Mouse (Mus musculus) neutrophil, adult 5-6 weeks (primary cell): ENCODE results near the gene 2310011J03Rik. TPM values are rescaled to one million over a fixed set of nuclear protein-coding genes. Genes with fewer than 3 reads are reported as not detected.

ENCODE experiments used
- ATAC-seq: fragments of 151-379, 151-347 bp; 2 replicates; pipeline ENCODE4 v1.8.0; 2017; ENCODE audit warnings: mild to moderate bottlenecking, moderate TSS enrichment; ENCODE audit not compliant: insufficient number of reproducible peaks, poor library complexity, low FRiP score, severe bottlenecking; ENCODE audit errors: extremely low read depth
- total RNA-seq: library from RNA; stranded (forward); fragments of 200-1000 nt; gene quantifications from 2 replicates; pipeline ENCODE4 v1.2.3, GENCODE M21; 2017

2310011J03Rik gene
- total RNA-seq, 1 experiment from 2014 or later: 17.5 TPM

DNA sequence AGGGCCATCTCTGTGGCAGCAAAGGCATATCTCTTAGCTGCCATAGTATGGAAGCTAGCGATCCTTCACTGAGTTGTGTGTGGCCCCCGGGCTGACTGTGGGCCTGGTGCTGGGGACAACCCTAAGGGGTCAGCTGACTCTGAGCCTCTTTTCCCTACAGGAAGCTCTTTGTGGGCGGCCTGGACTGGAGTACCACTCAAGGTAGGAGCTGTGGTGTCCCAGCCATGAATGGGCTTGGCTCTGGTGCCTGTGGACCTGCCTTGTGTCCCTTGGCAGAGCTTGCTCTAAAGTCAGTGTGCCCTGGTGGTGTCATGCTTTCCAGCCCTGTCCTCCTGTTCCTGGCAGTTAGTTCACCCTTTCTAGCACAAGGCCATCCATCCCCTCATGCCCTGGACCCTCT lies 46.5 kb downstream of the 2310011J03Rik start:
- no peak for ATAC-seq

DNA sequence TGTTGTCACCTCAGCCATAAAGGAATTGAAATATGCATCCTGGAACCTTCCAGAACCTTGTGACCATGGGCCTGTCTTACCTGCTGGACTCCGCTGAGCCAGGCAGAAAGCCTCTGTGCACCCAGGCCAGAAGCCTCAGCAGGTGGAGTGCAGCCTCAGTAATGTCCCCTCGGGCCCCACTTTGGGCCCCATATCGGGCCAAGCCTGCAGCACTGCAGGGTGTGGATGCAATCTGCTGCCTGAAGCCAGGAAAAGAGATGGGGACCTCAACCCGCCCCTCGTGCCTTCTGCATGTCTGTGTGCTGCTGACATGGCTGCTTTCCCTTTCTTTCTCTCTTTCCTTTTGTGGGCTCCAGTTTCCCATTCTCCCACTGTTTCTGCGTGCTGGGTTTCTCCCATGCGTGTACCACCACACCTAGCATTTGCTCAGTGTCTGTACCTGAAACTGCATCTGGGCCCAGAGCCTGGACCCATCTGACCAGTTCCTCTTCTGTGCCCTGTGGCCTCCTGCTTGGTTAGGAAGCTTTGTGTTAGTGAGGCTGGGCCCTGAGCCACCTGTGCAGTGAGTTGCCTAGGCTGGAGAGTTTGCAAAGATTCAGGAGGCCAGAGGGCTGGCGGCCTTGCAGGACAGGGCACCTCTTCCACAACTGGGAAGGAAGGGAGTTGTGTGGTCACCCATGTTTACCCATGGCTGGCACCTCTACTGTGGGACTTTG lies 48.3 kb downstream of the 2310011J03Rik start:
- ATAC-seq: no peak

DNA sequence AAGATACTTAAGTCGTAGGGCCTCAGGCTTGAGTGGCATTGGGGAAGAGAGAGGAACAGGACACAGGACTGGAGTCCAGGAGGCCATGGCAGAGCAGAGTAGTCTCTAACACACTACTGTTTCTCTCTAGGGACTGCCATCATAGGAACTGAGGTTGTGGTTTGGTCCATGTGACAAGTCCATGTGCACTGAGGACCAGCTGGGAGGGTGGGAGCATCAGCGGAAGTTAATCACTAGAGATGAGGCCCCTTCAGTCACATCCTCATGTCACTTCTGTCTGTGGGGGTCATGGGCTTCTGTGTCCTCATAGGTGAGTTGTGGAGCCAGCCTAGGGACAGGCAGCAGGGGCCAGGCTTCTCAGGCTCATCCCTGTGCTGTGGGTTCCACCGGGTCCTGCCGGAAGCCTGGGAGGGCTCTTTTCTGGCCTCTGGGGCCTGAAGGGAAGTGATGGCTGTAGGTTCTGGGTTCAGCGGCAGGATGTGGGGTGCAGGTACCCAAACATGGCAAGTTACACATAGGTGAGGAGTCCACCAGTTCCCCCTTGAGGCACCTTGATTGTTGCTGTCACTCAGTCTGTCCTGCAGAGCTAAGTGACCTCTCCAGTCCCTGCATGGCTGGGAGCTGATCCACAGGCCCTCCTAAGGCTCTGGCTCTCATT lies 49.0 kb downstream of the 2310011J03Rik start:
- ATAC-seq: 0 out of 2 replicates have a peak, but pooled peaks have one; percentile 10

GRCm38 (mm10) chr10:80270734-80271181 lies 49.6 kb downstream of the 2310011J03Rik start:
- no peak for ATAC-seq

DNA sequence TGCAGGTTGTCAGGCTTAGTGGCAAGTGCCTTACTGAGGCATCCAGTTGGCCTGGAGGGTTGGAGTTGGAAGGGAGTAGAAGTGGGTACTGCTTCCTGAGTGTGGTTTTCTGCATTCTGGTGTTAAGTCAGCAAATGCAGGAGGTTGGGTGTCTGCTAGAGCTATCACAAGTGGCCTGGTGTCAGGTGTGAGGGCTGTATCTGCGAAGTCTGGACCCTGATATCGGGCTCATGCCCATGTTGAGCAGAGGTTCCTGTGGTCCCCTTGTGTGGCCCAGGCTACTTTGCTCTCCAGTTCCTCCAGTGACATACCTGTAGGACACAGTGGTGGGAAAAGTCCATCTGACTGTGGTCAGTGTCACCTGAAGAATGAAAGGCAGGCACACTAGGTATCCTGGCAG lies 50.2 kb downstream of the 2310011J03Rik start:
- no peak for ATAC-seq

Other genes with a start within 250 kb of the 2310011J03Rik start
- gene Sbno2, start 215.0 kb downstream of the 2310011J03Rik start, total RNA-seq: 232 and 238 TPM in 2 replicates
- 229 and 235 TPM in 2 replicates for gene Stk11, start 204.7 kb downstream of the 2310011J03Rik start, total RNA-seq
- gene Atp5d, start 181.9 kb downstream of the 2310011J03Rik start, total RNA-seq: 34.4 and 38.6 TPM in 2 replicates
- gene Cbarp, start 179.7 kb downstream of the 2310011J03Rik start, total RNA-seq: 0.98 and 1.6 TPM in 2 replicates
- gene Midn, start 172.3 kb downstream of the 2310011J03Rik start, total RNA-seq: 126 and 143 TPM in 2 replicates
- gene Cirbp, start 154.6 kb downstream of the 2310011J03Rik start, total RNA-seq: 151 and 158 TPM in 2 replicates
- gene 1600002K03Rik, start 147.6 kb downstream of the 2310011J03Rik start, total RNA-seq: 10.3 and 14.2 TPM in 2 replicates
- 0.49 TPM in 1 of 2 replicates, not detected in the other for gene Efna2, start 141.1 kb downstream of the 2310011J03Rik start, total RNA-seq
- gene Mum1, start 94.1 kb downstream of the 2310011J03Rik start, total RNA-seq: 42.0 and 43.6 TPM in 2 replicates
- 54.3 and 69.8 TPM in 2 replicates for gene Ndufs7, start 71.4 kb downstream of the 2310011J03Rik start, total RNA-seq
- 0.70 and 2.7 TPM in 2 replicates for gene Gamt, start 59.5 kb downstream of the 2310011J03Rik start, total RNA-seq
- gene Dazap1, start 59.1 kb downstream of the 2310011J03Rik start, total RNA-seq: 83.8 and 93.6 TPM in 2 replicates
- 1,847 and 1,925 TPM in 2 replicates for gene Rps15, start 28.1 kb downstream of the 2310011J03Rik start, total RNA-seq
- 0.23 and 0.37 TPM in 2 replicates for gene Apc2, start 24.6 kb downstream of the 2310011J03Rik start, total RNA-seq
- gene Pcsk4, start 9.0 kb upstream of the 2310011J03Rik start, total RNA-seq: 0.25 TPM in 1 of 2 replicates, not detected in the other
- not detected in 2 replicates for gene Reep6, start 9.4 kb upstream of the 2310011J03Rik start, total RNA-seq
- gene Adamtsl5, start 27.9 kb upstream of the 2310011J03Rik start, total RNA-seq: not detected in 2 replicates
- not detected in 2 replicates for gene Plk5, start 35.9 kb upstream of the 2310011J03Rik start, total RNA-seq
- gene Mex3d, start 67.1 kb upstream of the 2310011J03Rik start, total RNA-seq: 4.1 and 4.8 TPM in 2 replicates
- 26.9 and 27.0 TPM in 2 replicates for gene Mbd3, start 79.0 kb upstream of the 2310011J03Rik start, total RNA-seq
- 35.4 and 38.2 TPM in 2 replicates for gene Uqcr11, start 86.3 kb upstream of the 2310011J03Rik start, total RNA-seq
- 81.3 and 86.5 TPM in 2 replicates for gene Tcf3, start 113.1 kb upstream of the 2310011J03Rik start, total RNA-seq
- not detected in 2 replicates for gene Onecut3, start 174.3 kb upstream of the 2310011J03Rik start, total RNA-seq
- gene Atp8b3, start 218.6 kb upstream of the 2310011J03Rik start, total RNA-seq: 0.12 and 0.23 TPM in 2 replicates
- gene Rexo1, start 241.0 kb upstream of the 2310011J03Rik start, total RNA-seq: 29.3 and 35.4 TPM in 2 replicates